Mouse (Mus musculus) spleen, postnatal 36 days (tissue): ENCODE data around the gene Psmb3.

Source experiments
- DNase-seq, 2 experiments: peaks; one replicate each; pipeline ENCODE4 v3.0.0; 2022; ENCODE audit warnings: low spot score in 2 of 2, mixed read lengths in 1 of 2

Psmb3 gene

GRCm38 (mm10) chr11:97748496-97748895 lies 45.3 kb downstream of the Psmb3 start:
- no peak for DNase-seq

- no peak for DNase-seq
Observed at GRCm38 (mm10) chr11:97753277-97753676, 50.1 kb downstream of the Psmb3 start.

- DNase-seq: no peak
Observed at GRCm38 (mm10) chr11:97758125-97758524, 54.9 kb downstream of the Psmb3 start.

- no peak for DNase-seq
Observed at GRCm38 (mm10) chr11:97758942-97759341, 55.7 kb downstream of the Psmb3 start.

- DNase-seq: no peak
Observed at GRCm38 (mm10) chr11:97761638-97762037, 58.4 kb downstream of the Psmb3 start.
